Mouse (Mus musculus): Measurements from ENCODE around the gene Armc8.

DNA sequence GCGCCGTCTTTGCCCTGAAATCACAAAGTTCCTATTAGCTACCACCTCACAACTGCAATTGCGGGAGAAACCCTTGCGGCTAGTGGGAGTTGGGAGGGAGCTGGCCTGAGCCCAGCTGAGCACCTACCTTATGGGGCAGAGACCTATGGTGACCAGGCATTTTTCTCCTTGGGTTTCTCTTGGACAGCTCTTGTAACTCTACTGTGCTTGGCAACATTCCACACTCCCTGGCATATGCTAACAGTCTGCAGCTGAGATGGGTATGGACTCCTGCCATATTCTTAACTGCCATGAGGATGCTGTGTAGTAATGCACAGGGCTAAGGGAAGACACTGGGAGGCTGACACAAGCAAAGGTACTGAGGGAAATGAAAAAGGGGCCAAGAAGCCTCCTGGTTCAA lies 87.9 kb downstream of the Armc8 start:
- no peak for TF ChIP-seq CTCF (conservative IDR thresholded peaks at IDR 0.05; ENCODE audit: low read length)
- TF ChIP-seq NANOG (IDR thresholded peaks at IDR 0.05; ENCODE audit: borderline replicate concordance, low read length) = no peak

Measured in E14TG2a.4 (cell line).